Mouse (Mus musculus) ovary, postnatal 36 days (tissue): ENCODE results near the gene Dmbt1.
"Not testable (repeated sequence)": the region's sequence is repeated elsewhere in the genome, so short reads cannot be mapped to it uniquely, and the experiment has no call there.

Experiments
- DNase-seq: peaks from one replicate; pipeline ENCODE4 v3.0.0; 2022; ENCODE audit warnings: low spot score, mixed read lengths

Gene Dmbt1

DNA sequence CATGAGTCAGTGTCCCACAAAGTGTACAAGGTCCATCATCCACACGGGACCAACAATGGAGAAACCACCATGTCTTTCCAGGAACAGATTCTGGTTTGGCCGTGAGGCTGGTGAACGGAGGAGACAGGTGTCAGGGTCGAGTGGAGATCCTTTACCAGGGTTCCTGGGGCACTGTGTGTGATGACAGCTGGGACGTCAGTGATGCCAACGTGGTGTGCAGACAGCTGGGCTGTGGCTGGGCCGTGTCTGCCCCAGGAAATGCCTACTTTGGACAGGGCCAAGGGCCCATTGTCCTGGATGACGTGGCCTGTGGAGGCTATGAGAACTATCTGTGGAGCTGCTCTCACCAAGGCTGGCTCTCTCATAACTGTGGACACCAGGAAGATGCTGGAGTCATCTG is 18.0 kb downstream of the Dmbt1 start:
- not testable (repeated sequence) for DNase-seq

- DNase-seq: no peak
Measured at GRCm38 (mm10) chr7:131054808-131055370, 23.0 kb downstream of the Dmbt1 start.

- not testable (repeated sequence) for DNase-seq
Measured at GRCm38 (mm10) chr7:131057918-131058317, 26.1 kb downstream of the Dmbt1 start.

DNA sequence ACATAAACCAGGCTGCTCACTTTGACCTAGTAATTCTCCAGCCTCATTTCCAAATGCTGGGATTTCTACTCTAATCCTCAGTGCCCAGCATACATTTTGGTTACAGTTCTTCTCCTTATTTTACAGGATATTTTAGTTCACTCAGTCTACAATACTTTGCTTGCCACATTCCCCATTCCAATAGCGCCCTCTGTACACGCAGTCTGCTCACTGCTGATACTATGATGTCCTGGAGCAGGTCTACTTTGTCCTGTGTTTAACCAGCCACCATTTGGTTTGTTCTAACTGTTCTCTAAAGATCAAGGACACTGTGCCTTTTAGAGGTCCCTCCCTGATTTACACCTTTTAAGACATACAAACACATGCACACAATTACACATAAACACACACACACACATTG is 28.0 kb downstream of the Dmbt1 start:
- DNase-seq: not testable (repeated sequence)

GRCm38 (mm10) chr7:131062541-131062940 is 30.7 kb downstream of the Dmbt1 start:
- DNase-seq: no peak

DNA sequence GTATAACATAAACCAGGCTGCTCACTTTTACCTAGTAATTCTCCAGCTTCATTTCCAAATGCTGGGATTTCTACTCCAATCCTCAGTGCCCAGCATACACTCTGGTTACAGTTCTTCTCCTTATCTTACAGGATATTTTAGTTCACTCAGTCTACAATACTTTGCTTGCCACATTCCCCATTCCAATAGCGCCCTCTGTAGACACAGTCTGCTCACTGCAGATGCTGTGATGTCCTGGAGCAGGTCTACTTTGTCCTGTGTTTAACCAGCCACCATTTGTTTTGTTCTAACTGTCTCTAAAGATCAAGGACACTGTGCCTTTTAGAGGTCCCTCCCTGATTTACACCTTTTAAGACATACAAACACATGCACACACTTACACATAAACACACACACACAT is 36.3 kb downstream of the Dmbt1 start:
- DNase-seq: peak; percentile 40

- not testable (repeated sequence) for DNase-seq
Measured at GRCm38 (mm10) chr7:131073476-131073875, 41.6 kb downstream of the Dmbt1 start.

GRCm38 (mm10) chr7:131074098-131074497 is 42.2 kb downstream of the Dmbt1 start:
- not testable (repeated sequence) for DNase-seq

DNA sequence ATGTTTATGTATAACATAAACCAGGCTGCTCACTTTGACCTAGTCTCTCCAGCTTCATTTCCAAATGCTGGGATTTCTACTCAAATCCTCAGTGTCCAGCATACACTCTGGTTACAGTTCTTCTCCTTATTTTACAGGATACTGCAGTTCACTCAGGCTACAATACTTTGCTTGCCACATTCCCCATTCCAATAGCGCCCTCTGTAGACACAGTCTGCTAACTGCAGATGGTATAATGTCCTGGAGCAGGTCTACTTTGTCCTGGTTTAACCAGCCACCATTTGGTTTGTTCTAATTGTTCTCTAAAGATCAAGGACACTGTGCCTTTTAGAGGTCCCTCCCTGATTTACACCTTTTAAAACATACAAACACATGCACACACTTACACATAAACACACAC is 44.1 kb downstream of the Dmbt1 start:
- no peak for DNase-seq

GRCm38 (mm10) chr7:131082403-131082802 is 50.5 kb downstream of the Dmbt1 start:
- DNase-seq: not testable (repeated sequence)

DNA sequence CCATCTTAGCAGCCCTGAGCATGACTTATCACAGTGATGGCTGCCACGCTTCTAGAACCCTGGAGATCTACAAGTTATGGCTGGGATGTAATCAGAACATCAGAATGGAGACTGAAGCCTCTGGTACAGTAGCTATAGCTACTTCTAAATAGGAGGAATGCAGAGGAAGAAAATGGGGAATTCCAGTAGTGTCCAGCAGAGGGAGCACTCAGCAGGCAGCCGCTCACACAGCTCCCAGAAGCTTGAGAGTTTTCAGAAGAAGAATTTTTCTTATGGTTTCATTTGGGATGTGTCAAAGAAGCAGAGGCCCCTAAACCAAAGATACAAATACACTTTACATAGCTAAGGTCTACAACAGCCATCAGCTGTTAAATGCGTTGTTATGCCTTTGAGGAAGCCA is 80.6 kb downstream of the Dmbt1 start:
- peak; percentile 13 for DNase-seq

- DNase-seq: peak; percentile 10
Measured at GRCm38 (mm10) chr7:131113676-131114075, 81.8 kb downstream of the Dmbt1 start.

- no peak for DNase-seq
Measured at GRCm38 (mm10) chr7:131114434-131114833, 82.6 kb downstream of the Dmbt1 start.

GRCm38 (mm10) chr7:131122210-131122807 is 90.5 kb downstream of the Dmbt1 start:
- DNase-seq: no peak

DNA sequence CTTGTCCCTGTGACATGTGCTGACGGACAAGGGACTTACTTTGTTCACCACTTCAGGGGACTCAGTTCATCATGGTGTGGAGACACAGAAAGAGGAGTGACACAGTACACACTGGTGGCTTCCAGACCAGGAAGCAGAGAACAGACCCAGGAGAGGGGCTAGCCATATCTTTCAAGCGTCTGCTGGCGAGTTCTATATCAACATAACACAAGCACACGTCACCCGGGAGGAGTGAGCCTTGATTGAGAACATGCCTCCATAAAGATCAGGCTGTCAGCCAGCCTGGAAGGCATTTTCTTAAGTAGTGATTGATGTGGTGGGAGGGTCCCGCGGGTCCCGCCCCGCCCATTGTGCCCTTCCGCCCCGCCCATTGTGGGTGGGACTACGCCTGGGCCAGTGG is 98.2 kb downstream of the Dmbt1 start:
- DNase-seq: no peak

DNA sequence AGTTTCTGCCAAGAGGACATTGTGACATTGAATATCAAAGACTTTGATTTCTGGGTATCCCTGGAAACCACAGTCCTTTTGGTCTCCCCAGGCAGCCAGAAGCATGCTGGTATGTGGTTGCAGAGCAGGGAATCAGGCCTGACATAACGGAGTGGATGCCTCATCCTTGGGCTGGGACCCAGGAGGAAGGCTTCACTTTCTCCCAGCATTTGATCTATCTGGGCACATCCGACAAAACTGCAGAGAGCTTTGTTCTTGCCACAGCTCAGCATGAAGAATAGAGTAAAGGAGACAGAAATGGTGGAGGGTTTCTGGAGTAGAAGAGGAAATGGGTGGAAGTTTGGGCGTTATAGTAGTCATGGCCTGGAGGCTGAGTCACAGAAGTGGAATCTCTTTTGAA is 101.3 kb downstream of the Dmbt1 start:
- DNase-seq: no peak

GRCm38 (mm10) chr7:131146214-131146613 is 114.4 kb downstream of the Dmbt1 start, which contains the start of gene 4933402N03Rik:
4933402N03Rik (minus strand) TSS chr7:131146314.
- DNase-seq: no peak

DNA sequence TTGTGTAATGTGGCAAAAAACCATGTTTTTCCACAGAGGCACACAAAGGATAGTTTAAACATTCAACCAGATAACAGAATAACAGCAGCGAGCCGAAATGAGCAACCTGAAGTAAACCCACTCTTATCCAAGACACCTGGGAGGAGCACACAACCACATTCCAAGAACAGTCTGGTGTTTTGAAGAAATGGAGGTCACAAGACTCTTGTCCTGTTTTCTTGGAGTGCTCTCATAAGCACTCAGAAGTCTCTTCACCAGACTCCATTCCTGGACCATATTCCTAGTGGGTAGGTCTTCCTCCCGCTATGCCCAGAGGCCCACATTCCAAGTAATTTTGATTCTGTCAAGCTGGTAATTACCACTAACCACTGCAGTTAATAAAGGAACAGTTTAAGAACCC is 118.3 kb downstream of the Dmbt1 start:
- no peak for DNase-seq

DNA sequence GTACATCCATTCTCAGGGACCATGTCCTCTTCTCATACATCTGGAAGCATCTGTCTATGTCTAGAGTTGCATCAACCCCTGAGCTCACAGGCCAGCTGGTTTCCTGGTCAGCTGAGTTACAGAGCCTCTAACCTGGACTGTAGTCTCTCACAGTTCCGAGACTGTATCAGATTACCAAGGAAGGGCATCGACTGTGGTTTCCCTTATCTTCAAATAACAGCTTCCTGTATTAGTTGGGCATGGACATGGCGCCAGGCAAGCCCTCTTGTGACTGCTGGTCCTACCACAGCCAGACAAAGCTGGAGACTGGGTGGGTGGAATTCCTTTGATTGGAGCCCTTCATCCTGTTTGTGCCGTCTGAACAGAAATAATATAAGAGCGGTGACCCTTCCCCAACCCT is 121.2 kb downstream of the Dmbt1 start:
- DNase-seq: no peak

DNA sequence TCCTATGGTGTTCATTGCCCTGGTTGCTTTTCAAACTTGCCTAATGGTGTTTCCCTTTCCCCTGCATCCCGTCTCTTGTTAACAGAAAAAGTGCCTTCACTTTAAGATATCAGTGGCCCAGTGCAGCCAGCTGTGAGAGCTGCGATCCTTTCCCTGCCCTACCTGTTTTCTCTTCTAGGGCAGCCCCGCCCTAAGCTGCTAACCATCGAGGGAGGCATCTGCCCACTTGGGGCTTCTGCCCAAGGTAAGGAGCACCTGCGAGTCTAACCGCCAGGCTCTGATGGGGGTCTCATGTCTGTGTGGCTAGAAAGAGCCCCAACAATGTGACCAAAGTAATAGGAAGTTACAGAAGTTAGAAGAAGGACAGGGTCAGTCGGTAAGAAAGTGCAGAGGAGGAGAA is 130.4 kb downstream of the Dmbt1 start:
- no peak for DNase-seq

DNA sequence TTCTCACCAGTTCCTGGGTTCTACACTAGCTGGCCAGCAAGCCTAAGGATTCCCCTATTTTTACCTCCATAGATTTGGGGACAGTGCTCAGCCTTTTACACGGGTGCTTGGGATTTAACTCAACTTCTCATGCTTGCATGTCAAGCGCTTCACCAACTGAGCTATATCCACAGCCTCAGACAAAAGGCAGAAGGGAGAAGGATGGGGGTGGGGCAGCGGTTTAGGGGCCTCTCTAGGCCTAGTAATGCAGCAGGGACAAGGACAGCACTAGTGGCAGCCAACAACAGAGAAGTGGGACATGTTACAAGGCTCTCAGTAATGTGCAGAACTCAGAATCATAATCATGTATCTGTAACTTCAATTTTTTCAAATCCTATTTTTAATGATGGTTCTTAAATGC is 135.9 kb downstream of the Dmbt1 start:
- DNase-seq: no peak

DNA sequence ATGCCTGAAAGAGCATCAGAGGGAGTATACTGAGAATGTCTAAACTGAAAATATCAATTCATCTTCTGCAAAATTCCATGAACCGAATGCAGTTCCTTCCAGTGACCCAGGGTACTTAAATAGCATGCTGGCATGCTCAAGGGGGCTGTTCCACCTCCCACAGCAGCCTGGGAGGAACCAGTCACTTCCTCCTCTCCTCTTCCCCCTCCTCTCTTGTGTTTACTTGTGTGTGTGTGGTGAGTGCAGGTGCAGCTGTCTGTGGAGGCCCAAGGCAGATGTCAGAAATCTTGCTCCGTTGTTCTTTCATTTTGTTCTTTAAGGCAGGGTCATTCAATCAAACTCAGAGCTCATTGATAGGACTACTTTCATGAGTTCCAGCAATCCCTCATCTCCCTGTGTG is 137.2 kb downstream of the Dmbt1 start:
- DNase-seq: no peak
